Mouse (Mus musculus) right cerebral cortex, adult 2 months (tissue): Measurements from ENCODE around the gene Reck.

ENCODE experiments used
- DNase-seq, 2 experiments: peaks; one replicate each; pipeline ENCODE4 v3.0.0; 2021 to 2022; ENCODE audit warnings: low spot score in 2 of 2

Gene Reck

DNA sequence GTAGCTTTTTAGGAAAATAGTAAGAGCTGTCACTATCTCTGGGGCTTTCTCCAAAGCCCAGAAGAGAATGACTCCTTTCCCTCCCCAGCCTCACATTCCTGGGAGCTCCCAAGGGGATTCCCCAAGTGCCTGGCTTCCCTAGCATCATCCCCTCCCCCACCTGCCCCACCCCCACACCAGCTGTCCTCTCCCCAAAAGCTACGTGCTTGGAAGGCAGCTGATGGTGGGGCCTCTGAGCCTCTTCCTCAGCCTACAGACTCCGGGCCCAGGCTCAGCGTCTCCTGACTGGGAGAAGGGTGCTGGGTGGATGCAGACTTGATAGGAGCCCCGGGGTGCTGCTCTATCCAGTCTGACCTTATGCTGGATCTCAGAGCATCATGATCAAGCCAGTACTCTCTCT, 94.0 kb downstream of the Reck start:
- no peak for DNase-seq

GRCm38 (mm10) chr4:43970393-43971330, 95.3 kb downstream of the Reck start:
- no peak for DNase-seq

- no peak for DNase-seq
These were observed 96.3 kb downstream of the Reck start for GRCm38 (mm10) chr4:43971541-43972136.

- DNase-seq = no peak
These were observed 96.8 kb downstream of the Reck start for GRCm38 (mm10) chr4:43972137-43972591.

DNA sequence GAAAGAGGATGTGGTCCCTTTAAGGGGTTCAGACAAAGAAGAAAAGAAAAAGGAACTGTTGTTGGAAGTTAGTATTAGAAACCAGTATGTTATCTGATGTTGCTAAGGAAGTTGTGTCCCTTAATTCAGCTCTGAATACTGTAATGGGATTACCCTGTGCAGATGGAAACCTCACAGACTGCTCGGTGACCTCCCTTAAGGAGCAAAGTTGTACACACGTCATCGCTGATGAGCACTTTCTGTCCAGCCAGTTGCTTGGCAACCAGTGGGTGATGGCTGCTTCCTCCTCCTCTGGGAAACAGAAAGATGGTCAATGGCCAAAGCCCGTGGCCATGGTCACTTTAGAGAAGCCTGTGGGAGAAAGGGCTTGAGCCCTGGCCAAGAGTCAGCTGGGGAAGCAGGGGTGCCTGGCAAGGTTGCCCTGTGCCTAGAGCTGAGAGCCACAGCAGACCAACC, 98.2 kb downstream of the Reck start:
- peak; percentile 41 to 53 for DNase-seq

DNA sequence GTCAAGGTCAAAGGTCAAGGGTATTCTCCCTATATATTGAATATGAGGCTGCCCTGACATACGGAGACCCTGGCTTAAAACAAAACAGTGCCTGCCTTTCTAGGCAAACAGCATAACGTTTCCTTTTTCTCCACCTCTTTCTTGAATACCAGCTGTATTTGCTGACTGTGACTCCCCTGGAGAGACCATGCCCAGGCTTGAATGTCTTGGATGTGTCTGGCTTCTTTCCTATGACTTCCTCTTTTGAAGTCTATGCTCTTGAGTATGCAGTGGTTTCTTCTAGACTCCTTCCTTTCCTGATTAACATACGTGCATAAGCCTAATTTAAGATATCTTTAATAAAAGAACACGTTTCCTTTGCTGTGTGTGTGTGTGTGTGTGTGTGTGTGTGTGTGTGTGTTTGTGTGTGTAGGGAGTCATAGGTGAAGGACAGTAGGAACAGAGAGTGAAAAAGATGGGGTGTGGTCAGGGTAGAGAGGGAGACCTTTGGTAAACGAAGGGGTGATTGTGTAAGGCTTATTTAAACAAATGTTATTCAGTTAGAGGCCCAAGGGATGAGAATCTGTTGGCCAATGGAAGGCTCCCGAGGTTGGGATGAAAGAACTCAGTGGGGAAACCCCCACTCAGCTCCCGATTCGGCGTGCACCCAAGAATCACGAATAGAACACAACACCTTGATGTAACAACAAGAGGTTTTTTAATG, 99.7 kb downstream of the Reck start:
- DNase-seq = no peak

DNA sequence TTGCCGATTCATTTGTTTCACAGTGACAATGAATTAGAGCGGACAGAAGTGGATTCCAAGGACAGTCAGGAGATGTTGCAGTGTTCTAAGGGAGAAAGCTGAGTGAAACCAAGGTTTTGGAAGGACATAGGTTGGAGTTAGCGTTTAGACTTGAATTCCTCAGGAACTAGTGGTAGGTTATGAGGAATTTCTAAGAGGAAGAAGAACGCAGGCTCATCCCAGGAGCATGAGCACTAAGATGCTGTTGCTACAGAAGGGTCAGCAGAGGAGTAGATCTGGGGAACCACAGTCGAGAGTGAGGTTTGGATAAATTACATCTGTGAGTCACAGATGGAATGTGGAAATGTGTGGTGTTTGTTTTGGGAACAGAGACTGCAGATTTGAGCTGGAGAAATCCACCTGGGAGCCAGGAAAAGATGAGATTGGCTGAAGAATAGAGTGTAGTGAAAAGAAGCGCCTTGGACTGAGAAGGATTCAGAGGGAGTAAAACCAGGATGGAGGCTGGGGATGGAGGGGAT, 101.0 kb downstream of the Reck start:
- no peak for DNase-seq

DNA sequence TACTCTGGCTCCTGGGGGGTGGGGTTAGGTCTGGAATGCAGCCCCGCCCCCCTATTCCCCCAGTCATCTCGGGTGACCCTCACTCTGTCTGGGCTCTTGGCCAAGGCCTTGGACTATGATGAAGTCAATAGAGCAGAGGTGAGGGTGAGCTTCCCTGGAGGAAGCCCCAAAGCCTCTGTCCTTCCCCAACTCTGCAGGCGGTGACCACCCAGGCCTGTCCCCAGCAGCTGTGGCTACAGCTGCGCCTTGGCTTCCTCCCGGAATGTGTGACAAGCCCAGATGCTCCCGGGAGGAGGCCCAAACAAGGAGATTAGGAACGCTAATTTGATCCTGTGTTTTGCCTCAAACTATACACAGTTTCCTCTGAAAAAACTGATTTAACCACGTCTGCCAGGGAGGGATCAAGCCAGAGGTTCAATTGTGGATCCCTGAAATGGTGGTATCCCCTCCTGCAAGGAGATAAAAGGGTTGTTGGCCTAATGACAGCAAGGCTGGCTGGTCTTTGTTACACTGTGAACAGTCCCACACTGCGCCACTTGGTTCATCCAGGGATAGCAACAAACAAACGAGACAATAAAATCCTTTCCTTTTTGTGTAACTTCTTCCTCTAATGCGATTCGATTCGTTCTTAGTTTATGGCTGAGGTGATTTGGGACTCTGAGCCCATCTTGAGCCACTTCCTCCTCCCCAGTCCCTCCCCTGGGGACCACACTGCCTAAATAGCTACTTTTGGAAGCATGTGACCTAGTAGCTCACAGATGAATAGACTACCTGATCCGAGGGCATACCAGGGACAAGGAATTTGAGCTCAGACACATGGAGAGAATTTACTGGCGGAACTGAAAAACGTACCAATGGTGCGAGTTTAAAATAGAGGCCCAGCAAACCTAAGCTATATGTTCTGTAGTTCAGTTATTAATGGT, 103.5 kb downstream of the Reck start:
- no peak for DNase-seq

- DNase-seq = peak; percentile 90
These were observed 104.4 kb downstream of the Reck start for GRCm38 (mm10) chr4:43979746-43980145.

- no peak for DNase-seq
These were observed 104.9 kb downstream of the Reck start for GRCm38 (mm10) chr4:43980236-43980635.

GRCm38 (mm10) chr4:43980846-43981245, 105.5 kb downstream of the Reck start:
- DNase-seq = no peak

DNA sequence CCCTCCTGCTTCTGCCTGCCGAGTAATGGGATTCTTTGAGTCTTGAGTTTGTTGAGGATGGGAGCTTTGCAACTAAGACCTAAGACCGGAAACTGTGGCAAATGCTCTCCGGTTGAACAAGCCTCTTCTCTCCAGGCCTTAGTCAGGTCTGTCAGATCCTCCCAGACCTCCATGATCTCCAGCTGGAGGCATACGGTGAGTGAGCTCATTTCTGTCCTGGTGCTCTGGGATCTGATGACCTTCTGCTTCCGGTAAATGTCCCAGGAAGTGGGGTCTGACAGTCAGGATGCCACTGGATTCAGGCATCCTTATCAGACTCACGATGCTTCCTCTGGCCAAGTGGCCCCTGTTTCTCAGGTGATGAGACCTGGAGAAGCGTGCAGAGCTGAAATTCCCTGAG, 105.9 kb downstream of the Reck start:
- no peak for DNase-seq

GRCm38 (mm10) chr4:43982053-43982732, 106.9 kb downstream of the Reck start:
- DNase-seq = peak; percentile 94 to 95

- no peak for DNase-seq
These were observed 107.9 kb downstream of the Reck start, which contains the start of gene Ccin for GRCm38 (mm10) chr4:43983181-43983580. Gene Ccin (plus strand): TSS chr4:43983483.

DNA sequence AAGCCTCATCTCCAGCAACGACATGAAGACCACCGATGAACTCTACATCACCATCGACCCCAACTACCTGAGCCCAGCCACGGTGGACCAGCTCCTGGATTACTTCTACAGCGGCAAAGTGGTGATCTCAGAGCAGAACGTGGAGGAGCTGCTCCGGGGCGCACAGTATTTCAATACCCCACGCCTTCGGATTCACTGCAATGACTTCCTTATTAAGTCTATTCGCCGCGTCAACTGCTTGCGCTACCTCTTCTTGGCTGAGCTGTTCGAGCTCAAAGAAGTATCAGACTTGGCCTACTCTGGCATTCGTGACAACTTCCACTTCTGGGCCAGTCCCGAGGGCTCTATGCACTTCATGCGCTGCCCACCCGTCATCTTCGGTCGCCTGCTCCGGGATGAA, 108.4 kb downstream of the Reck start:
- no peak for DNase-seq

DNA sequence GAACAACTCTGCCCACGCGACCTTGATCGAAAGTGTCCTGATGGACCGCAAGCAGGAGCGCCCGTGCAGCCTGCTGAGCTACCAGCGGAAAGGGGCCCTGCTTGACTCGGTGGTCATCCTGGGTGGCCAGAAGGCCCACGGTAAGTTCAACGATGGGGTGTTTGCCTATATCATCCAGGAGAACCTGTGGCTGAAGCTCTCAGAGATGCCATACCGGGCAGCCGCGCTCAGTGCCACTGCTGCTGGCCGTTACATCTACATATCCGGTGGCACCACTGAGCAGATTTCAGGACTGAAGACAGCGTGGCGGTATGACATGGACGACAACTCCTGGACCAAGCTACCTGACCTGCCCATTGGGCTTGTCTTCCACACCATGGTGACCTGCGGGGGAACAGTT, 109.0 kb downstream of the Reck start:
- no peak for DNase-seq

DNA sequence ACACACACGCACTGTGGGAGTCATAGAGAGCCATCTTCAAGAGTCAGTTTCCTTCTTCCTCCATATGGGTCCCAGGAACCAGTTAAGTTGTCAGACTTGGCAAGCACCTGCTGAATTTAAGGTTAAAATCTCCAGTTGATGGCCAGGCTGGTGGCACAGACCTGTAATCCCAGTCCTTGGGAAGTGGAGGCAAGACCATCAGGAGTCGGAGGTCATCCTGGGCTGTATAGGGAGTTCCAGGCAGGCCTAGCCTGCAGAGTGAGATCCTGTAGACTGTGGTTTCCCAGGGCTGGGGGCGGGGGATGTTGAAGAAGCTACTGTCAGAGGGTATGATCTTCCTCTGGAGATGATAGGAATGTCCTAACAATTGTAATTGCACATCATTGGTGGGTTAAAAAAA, 113.6 kb downstream of the Reck start:
- no peak for DNase-seq

DNA sequence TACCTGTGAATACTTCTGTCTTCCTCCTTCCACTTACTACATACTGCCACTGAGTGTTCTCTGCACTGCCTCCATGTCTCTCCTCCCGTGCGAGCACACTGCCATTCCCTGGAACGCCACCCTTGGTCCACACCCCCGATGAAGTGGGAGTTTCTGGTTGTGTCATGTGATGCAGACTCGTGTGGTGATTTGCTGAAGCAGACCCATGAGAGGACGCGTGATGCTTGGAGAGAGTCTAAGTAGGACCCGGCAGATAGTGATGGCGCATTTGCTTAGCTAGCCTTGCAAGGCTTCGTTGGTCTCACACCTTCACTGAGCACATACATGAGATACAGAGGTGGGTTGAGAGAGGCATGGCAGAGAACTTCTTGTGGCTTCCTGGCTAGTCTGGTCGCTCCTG, 117.7 kb downstream of the Reck start:
- no peak for DNase-seq

- DNase-seq = no peak
These were observed 119.0 kb downstream of the Reck start for GRCm38 (mm10) chr4:43994342-43994741.
